Mouse (Mus musculus) gastrocnemius, postnatal 4 days (tissue): ENCODE measurements around the gene Gm9803. TPM values are rescaled to one million over a fixed set of nuclear protein-coding genes. Genes with fewer than 3 reads are reported as not detected.
A peak's percentile ranks its signal among the peaks of the same experiment; 100 is the strongest.
"Not testable (repeated sequence)": the region's sequence is repeated elsewhere in the genome, so short reads cannot be mapped to it uniquely, and the experiment has no call there.

Experiments used
- DNase-seq, 2 experiments: peaks; one replicate each; pipeline ENCODE4 v3.0.0; 2021 to 2022; ENCODE audit warnings: low spot score in 2 of 2, mixed read lengths in 2 of 2
- long read RNA-seq, 2 experiments: library from polyadenylated mRNA; stranded (forward); transcript quantifications; one replicate each; pipeline ENCODE4 v2.0.0; 2021
- total RNA-seq, 2 experiments: library from RNA; stranded (reverse); gene quantifications; 2 replicates each; pipeline ENCODE4 v1.2.3; 2021

Gm9803 gene
- 1 to 10 TPM in 1 of 2 experiments, not detected in 1; 7.0 TPM for total RNA-seq
- long read RNA-seq, experiment 1, partial matches to known transcripts, result 0 of 2 reads
- long read RNA-seq, experiment 1, other reads (novel, unspliced or antisense), result 0 of 2 reads
- long read RNA-seq, experiment 2, partial matches to known transcripts, result 0 of 4 reads
- long read RNA-seq, experiment 2, other reads (novel, unspliced or antisense), result 0 of 4 reads

DNA sequence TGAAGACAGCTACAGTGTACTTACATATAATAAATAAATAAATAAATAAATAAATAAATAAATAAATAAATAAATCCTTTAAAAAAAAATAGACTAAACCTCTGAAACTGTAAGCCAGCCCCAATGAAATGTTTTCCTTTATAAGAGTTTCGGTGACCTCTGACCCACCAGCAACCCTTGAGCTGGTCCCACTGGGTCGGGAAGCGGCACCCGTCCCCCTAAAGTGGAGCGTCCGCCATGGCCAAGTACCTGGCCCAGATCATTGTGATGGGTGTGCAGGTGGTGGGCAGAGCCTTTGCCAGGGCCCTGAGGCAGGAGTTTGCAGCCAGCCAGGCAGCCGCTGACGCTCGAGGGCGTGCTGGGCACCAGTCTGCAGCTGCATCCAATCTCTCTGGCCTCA lies at the start of gene Gm9803:
Gene Gm9803, plus strand, starts transcription at position 154 of the 400 bp plus-strand sequence.
- not testable (repeated sequence) for DNase-seq

DNA sequence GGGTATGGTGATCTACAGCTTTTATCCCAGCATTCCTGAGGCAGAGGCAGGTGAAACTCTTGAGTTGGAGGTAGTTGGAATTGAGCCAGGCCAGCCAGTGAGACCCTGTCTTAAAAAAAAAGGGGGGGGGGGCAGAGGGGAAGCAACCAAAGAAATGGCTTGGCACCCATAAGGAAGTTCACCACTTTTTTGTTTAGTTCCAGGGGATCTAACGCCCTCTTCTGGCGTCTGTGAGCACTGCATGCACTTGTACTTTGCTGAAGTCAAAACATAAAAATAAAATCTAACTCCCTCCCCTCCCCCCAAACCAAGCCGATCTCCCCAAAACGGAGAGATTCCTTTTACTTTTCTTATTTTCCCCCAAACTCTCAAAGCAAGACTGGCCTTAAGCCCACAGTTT lies 48.5 kb upstream of the Gm9803 start:
- no peak for DNase-seq

GRCm38 (mm10) chr10:43477459-43477858 lies 46.4 kb upstream of the Gm9803 start:
- no peak for DNase-seq

DNA sequence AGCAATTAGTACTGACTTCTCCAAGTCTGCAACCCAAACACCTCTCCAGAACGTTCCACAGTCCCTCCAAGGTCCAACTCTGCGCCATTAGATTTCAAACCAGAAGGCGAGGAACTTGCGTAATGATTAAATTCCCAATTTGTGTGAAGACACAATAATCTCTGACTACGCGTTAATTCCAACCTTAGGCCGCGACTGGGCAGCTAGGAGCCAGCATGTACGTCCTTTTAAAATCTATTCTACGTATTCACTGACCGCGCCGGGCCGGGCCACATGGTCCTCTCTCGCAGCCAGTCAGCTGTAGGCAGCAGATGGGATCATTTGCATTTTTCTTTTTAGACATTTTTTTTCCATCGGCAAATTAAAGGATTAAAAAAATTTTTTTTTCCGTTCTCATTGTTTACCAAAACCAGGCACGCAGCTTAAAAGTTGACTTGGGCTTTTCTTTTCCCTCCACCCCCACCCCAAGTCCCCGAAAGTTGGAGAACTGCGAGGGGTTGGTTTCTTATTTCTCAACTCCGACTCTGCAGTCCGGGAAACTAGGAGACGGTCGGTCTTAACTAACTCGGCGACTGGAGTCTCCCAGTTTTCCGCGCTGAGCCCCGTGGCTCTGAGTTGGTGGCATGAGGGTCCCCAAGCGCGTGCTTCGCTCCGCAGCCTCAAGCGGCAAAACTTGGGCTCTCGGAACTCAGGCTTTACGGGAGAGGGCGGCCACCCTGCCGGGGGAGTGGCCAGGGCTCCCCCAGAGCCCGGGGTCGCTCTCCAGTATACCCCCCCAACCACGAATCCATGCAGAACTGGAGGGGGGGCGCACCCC lies 45.8 kb upstream of the Gm9803 start:
- peak in 1 of 2 experiments; percentile 50 for DNase-seq

- DNase-seq, result peak; percentile 43 to 67
Observed at GRCm38 (mm10) chr10:43478751-43479435, 45.0 kb upstream of the Gm9803 start, which contains the start of gene Bend3. Bend3 (plus strand) TSS chr10:43478831.

DNA sequence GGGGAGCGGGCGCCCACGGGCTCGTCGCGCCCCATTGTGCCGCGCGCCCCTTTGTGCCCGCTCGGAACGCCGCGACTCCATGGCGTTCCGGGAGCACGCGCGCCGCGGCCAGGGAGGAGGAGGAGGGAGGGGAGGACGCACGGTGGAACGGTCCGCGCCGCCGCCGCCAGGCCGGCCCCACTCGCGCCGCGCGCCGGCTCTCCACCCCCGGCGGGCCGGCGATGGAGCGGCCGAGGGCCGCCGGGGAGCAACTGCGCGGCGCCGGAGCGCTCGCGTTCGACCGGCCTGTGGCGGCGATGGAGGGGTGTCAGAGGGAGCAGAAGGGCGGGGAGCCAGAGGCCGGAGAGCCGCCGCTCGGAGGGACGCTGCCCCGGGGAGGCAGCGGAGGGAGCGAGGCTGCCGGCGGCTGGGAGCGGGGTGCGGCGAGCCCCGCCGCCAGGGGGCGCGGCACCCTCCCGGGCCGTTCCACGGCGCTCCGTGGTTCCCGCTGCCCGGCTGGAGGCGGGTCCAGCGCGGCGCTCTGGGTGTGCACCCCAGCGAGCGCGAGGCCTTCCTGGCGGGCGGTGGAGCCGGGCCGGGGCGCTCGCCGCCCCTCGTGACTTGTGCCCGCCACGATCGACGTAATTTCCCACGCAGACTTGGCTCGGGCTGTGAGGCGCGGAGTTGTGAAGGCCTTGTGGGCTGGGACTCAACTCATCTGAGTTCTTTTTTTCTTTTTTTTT lies 44.3 kb upstream of the Gm9803 start:
- peak; percentile 85 to 87 for DNase-seq

GRCm38 (mm10) chr10:43480227-43480849 lies 43.5 kb upstream of the Gm9803 start:
- no peak for DNase-seq

GRCm38 (mm10) chr10:43481179-43481578 lies 42.7 kb upstream of the Gm9803 start:
- DNase-seq, result no peak

GRCm38 (mm10) chr10:43482021-43482420 lies 41.9 kb upstream of the Gm9803 start:
- no peak for DNase-seq

- peak in 1 of 2 experiments; percentile 48 for DNase-seq
Observed at GRCm38 (mm10) chr10:43483426-43483995, 40.4 kb upstream of the Gm9803 start.

DNA sequence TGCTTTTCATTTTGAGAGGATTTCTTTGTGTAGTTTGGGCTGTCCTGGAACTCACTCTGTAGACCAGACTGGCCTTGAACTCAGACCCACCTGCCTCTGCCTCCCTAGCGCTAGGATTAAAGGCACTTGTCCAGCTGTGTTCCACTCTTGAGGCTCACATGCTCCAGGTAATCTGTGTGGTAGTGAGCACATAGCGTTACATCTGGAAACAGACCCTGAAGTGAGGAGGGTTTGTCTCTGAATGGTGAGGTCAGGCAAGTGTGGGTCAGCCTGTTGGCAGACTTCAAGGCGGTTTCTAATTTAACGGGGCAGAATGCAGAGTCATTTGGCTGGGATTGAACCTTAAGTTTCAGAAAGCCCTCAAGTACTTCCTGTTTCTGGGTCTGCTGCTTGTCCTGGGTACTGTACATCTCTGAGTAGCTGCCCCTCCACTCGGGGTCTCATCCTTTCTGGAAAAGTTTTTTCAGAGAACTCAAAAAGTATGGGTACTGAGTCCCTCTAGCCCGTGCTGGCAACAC lies 38.1 kb upstream of the Gm9803 start:
- DNase-seq, result no peak

- DNase-seq, result no peak
Observed at GRCm38 (mm10) chr10:43487441-43488010, 36.4 kb upstream of the Gm9803 start.

GRCm38 (mm10) chr10:43488258-43488657 lies 35.6 kb upstream of the Gm9803 start:
- DNase-seq, result no peak

DNA sequence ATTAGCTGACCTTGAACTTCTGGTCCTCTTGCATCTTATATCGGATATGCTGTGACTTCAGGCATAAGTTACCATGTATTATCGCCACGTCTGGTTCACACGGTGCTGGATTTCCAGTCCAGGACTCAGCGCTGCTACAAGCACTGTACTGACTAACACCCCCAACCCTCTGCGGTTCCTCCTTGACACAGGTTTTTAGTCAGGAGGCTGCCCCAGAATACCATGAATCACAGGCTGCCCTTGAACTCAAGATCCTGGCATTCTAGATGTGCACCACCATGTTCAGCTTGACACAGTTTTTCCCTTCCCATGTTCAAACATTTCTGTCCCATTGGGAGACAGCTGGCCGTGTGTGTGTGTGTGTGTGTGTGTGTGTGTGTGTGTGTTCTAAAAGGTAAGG lies 34.7 kb upstream of the Gm9803 start:
- no peak for DNase-seq

DNA sequence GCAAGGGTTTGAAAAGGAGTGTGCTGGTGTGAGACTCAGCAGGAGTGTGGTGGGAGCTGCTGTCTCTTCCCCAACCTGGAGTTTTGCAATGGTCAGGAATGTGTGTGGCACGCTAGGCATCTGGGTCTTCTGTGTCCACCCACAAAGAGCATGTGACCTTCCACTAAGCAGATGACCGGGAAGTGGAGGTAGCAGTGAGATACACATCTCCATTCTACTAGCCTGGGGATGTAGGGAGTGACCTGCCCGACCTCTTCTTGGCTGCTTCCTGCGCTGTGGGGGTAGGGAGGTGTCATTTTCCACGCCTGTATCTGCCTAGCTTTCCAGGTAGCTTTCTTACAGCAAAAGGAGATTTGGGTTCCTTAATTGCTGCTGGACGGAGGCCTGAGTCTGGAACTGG lies 34.3 kb upstream of the Gm9803 start:
- DNase-seq, result no peak

- DNase-seq, result no peak
Observed at GRCm38 (mm10) chr10:43490034-43490433, 33.9 kb upstream of the Gm9803 start.

GRCm38 (mm10) chr10:43490846-43491245 lies 33.0 kb upstream of the Gm9803 start:
- DNase-seq, result no peak

GRCm38 (mm10) chr10:43502599-43502998 lies 21.3 kb upstream of the Gm9803 start:
- no peak for DNase-seq

DNA sequence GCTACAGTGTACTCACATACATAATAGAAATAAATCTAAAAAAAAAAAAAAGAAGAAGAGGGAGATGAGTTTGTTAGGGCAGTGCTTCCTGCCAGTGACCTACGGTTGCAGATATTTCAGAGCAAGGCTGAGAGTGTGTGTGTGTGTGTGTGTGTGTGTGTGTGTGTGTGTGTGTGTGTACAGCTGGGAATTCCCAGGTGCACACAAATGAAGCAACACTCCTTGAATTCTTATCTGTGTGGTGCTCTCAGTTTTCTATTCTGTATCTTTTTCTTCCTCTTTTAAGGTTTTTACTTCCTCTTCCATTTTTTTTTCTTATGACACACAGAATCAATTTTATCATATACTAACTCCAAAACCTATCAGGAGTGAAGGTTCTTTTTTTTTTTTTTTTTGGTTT lies 19.6 kb upstream of the Gm9803 start:
- DNase-seq, result no peak

- DNase-seq, result no peak
Observed at GRCm38 (mm10) chr10:43507051-43507450, 16.8 kb upstream of the Gm9803 start.
